Mouse (Mus musculus): ENCODE measurements at regions not wholly inside any gene's neighbourhood (a gene's known extent, or its start where the extent isn't known, plus 50 kb on each side); places are given as distances from the start of the nearest gene placed in this dataset.

DNA sequence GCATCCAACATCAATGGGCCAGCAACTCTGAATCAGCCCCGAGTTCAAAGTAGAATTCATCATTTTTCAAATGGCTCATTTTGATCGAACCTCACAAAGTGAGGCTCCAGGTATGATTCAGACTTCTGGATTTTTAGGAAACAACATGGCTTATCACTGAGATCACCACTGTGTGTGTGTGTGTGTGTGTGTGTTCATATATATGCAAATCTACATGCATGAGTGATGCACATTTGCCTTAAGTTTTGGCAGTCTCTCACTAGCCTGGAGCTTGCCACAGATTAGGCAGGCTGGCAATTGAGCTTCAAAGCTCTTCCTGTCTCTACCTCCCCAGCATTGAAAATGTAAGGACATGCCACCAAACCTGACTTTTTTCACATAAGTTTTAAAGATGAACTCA, 195.1 kb upstream of the Mindy3 start:
- no peak for DNase-seq (ENCODE audit: low read depth, low spot score)

DNA sequence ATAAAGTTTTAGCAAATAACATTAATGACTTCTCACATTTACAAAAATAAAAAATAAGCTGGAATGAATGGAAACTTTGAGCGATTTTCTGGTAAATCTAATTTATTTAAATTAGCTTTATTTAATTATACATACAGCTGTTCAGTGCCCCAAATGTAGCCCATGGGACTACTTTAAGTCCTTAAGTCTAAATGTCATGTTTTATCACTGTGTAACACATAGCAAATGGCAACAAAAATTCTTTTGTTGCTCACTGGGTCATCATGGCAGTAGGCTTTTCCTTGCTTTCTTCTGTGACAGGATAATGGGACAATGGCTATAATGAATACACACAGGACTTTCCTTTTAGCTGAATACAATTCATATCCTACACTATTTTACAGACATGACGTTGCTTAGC, 194.6 kb upstream of the Mindy3 start:
- DNase-seq (ENCODE audit: low read depth, low spot score), result no peak

DNA sequence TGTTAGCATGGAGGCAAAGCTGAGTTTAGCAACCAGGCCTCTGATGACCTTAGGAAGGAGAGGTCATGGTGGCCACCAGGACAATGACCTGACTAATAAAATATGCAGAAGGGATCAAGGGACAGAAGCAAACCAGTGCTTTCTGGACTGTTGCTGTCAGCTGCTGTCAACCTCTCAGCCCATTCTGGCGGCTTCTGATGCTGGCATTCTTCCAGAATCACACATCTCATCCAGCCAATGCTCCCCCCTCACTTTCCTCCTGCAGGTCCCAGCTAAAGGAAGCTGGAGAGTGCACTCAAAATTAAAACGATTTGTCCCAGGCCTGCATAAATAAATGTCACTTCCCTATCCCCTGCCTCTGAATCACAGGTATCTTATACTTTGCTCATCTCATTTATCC, 163.3 kb upstream of the Mindy3 start:
- no peak for DNase-seq (ENCODE audit: low read depth, low spot score)

DNA sequence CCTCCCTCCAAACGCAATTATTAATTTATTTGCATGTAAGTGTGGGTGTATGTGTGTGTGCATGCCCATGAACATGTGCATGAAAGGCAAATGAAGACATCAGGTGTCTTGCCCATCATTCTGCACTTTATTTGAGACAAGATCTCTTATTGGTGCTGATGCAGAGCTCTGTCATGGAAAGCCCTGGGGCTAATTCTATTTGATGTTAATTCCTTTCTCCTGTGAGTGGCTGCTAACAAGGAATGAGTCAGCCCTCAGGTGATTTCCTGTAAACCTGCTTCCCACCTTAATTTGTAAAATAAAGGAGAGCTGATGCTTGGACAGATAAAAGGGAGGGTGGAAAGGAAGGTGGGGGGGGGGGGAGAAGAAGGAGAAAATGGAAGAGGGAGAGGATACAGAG, 138.5 kb upstream of the Mindy3 start:
- no peak for DNase-seq (ENCODE audit: low read depth, low spot score)

DNA sequence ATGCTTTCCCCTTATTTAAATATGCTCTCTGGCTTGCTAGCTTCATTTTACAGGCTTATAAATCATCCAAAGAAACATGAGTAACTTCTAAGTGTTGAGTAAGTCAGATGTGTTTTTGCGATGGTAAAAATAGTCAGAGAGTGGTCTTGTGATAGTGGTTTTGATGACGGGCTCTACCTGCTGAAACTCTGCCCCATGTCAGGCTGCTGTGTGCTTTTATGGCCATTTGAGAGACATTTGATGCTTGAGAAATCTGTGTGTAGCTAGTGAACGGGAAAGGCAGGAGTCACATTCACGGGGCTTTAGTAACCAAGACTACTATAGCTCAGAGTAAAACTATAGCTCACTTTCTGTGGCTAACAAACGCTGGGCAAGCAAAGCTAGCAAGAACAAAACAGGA, 103.1 kb upstream of the Mindy3 start:
- no peak for DNase-seq (ENCODE audit: low read depth, low spot score)

DNA sequence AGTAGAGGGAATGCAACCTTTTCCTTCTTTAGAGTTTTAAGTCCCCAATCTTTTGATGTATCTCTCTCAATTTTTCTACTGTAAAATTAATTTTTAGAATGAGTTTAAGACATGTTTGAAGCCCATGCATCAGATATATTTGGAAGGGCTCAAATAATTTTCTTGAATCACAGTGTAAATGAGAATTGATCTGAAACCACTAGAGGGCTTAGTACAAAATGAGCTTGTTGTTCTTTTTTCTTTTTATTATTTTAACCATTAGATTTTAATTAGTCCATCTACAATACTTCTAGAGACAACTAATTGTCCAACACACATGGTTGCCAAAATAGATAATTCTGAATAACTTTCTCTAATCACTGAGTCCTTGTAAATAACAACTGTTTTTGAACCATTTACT, 102.5 kb upstream of the Mindy3 start:
- DNase-seq (ENCODE audit: low read depth, low spot score), result no peak

DNA sequence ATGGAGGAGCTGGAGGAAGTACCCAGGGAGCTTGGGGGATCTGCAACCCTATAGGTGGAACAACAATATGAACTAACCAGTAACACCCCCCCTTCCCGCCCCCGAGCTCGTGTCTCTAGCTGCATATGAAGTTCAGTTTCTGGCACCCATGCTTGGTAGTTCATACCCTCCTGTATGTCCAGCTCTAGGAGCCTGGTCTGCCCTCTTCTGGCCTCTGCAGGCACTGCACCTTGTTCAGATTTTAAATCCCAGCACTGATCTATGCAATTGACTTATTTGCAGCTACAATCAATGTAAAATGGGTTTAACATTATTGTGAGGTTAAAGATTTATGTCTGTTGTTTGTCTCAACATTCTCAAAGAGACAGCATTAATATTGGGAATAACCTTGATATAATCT, 73.1 kb upstream of the Mindy3 start:
- peak; percentile 15 for DNase-seq (ENCODE audit: low read depth, low spot score)

DNA sequence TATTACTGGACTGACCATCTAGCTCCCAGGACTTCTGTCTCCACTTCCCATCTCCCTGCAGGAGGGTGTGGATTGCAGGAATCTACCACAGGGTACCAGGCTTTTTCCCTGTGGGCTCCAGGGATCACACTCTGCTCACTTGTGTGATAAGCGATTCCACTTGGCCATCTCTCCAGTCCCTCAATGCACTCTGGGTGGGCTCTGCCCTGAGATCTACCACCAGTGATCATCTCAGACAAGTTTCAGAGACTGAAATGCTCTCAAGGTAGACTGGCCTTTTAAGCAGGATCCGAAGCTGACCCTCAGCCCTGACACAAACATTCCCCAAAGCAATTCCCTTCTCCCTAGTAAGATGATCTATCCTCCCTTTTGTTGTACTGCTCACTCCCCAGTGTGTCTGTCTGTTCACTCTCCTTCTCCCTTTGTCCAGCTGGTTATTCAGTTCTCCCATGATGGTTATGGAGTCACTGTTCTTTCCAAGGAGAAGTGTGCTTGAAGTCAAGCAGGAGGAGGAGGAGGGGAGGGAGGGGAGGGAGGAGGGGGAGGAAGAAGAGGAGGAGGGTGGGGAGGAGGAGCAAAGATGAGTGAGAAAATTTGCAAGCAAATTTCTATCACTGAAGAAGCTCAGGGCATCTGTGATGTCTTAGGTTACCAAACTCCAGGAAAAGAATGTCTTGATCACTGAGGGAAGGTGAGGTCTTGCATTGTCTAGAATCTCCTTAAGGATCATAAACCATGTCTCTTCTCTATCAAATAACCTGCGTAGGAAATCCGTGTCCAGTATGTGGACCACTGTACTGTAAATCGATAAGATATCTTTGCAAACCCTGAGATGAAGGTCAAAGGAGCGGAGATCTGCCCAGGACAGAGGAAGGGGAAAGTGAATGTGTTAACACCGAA, 50.4 kb upstream of the Mindy3 start:
- no peak for DNase-seq (ENCODE audit: low read depth, low spot score)

All from mesoderm, embryonic 11.5 days (tissue).